Comparison of ENCODE assay signal across 16 mouse cellular contexts in genomic region chrX:7287051-7287734, GRCm38 (mm10).
"Had no signal": no experiment of that assay in that cellular context is flagged by ENCODE, and none has a peak within 500 bp of the region (broad histone marks: within the 10 kb centered on the region; RNA-seq: fewer than 3 reads in every experiment).

No protein-coding gene starts in this region.

- H3K4me2 ChIP-seq: neural tube, embryonic 12.5 days; neural tube, embryonic 13.5 days; neural tube, embryonic 15.5 days; stomach, embryonic 15.5 days had no signal

- H3K4me3 ChIP-seq: neural tube, embryonic 12.5 days; neural tube, embryonic 13.5 days; neural tube, embryonic 15.5 days; stomach, embryonic 15.5 days had no signal

- H3K27me3 ChIP-seq: neural tube, embryonic 12.5 days; neural tube, embryonic 13.5 days; neural tube, embryonic 15.5 days; stomach, embryonic 15.5 days had no signal

- H3K9me3 ChIP-seq: neural tube, embryonic 12.5 days; neural tube, embryonic 13.5 days; neural tube, embryonic 15.5 days; stomach, embryonic 15.5 days had no signal

- H3K4me1 ChIP-seq: neural tube, embryonic 12.5 days; neural tube, embryonic 13.5 days; neural tube, embryonic 15.5 days; stomach, embryonic 15.5 days had no signal

- DNase-seq: retina, postnatal 1 day; right cerebral cortex, adult 18-20 months; right cerebral cortex, postnatal 14 days; right cerebral cortex, postnatal 25 days; right cerebral cortex, postnatal 4 days; spleen, adult 18-20 months; thymus, adult 18-20 months; thymus, adult 2 months; thymus, postnatal 14 days; thymus, postnatal 25 days; thymus, postnatal 36 days; thymus, postnatal 4 days had no signal

- H3K27ac ChIP-seq: neural tube, embryonic 12.5 days; neural tube, embryonic 13.5 days; neural tube, embryonic 15.5 days; stomach, embryonic 15.5 days had no signal

- H3K9ac ChIP-seq: neural tube, embryonic 12.5 days; neural tube, embryonic 13.5 days; neural tube, embryonic 15.5 days; stomach, embryonic 15.5 days had no signal

- H3K36me3 ChIP-seq: neural tube, embryonic 12.5 days; neural tube, embryonic 13.5 days; neural tube, embryonic 15.5 days; stomach, embryonic 15.5 days had no signal
